Mouse (Mus musculus) small intestine, adult 2 months (tissue): ENCODE data around the gene Wfdc6a.

Source experiments
- CTCF ChIP-seq: fragments of 200-500 bp; IDR thresholded peaks from 2 replicates; pipeline ENCODE4 v1.5.1; 2012; ENCODE audit warnings: low read depth, mild to moderate bottlenecking, control low read depth, inconsistent platforms, low read length, moderate library complexity, mixed read lengths; ENCODE audit not compliant: insufficient replicate concordance, insufficient read length; ENCODE audit errors: extremely low read depth
- POLR2A ChIP-seq: fragments of 200-500 bp; IDR thresholded peaks from 2 replicates; pipeline ENCODE4 v1.6.1; 2012; ENCODE audit warnings: low read depth, mild to moderate bottlenecking, control low read depth, inconsistent platforms, low read length, moderate library complexity

- TF ChIP-seq CTCF (no peak), POLR2A (no peak)
Observed at GRCm38 (mm10) chr2:164534315-164534714, 50.9 kb downstream of the Wfdc6a start.
